Mouse (Mus musculus): ENCODE data around the gene Cdk18. TPM values are rescaled to one million over a fixed set of nuclear protein-coding genes. Genes with fewer than 3 reads are reported as not detected.

The Cdk18 gene
- polyA plus RNA-seq, 1 experiment: 1.3 TPM

DNA sequence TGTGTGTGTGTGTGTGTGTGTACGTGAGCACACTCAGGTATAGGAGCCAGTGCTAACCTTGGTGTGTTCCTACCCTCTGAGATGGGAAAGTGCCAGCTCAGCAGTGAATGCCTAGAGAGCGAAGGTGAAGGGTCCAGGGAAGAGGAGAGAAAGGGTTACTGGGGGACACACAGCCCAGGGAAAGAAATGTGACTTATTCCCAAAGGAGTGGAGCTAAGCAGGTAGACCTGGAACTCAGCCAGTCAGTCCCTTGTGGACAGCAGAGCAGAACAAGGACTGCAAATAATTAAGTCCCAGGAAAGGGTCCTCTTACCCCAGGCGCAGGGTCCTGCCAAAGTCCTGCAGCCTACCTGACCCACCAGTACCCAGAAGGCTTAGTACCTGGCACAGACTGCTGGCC lies 2.6 kb downstream of the Cdk18 start:
- no peak for TF ChIP-seq CTCF (IDR thresholded peaks at IDR 0.05; ENCODE audit: borderline replicate concordance, extremely low read depth, insufficient read depth, insufficient read length)
- TF ChIP-seq POLR2A (IDR thresholded peaks at IDR 0.05; ENCODE audit: borderline replicate concordance, extremely low read depth, insufficient read depth, insufficient read length, poor library complexity, severe bottlenecking): no peak
- no peak for DNase-seq (ENCODE audit: low read depth)

DNA sequence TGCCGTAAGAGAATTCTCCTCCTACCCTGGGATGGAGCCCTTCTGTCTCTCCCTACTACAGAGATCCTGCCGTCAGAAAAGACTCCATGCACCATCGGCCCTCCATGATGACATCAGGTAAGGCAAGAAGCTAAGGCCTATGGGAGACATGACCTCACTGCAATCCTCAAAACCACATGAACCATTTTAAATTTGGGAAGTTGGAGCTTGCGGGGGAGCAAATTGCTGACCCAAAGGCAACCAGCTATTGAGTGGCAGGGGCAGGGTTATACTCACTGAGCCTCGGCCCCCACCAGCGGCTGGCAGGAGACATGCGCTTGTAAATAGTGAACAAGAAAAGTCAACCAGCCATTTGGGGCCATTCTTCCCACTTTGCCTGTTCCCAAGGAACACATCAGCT lies 3.9 kb downstream of the Cdk18 start:
- TF ChIP-seq POLR2A (IDR thresholded peaks at IDR 0.05; ENCODE audit: borderline replicate concordance, extremely low read depth, insufficient read depth, insufficient read length, poor library complexity, severe bottlenecking) (no peak), CTCF (IDR thresholded peaks at IDR 0.05; ENCODE audit: borderline replicate concordance, extremely low read depth, insufficient read depth, insufficient read length) (no peak)
- DNase-seq (ENCODE audit: low read depth): no peak

DNA sequence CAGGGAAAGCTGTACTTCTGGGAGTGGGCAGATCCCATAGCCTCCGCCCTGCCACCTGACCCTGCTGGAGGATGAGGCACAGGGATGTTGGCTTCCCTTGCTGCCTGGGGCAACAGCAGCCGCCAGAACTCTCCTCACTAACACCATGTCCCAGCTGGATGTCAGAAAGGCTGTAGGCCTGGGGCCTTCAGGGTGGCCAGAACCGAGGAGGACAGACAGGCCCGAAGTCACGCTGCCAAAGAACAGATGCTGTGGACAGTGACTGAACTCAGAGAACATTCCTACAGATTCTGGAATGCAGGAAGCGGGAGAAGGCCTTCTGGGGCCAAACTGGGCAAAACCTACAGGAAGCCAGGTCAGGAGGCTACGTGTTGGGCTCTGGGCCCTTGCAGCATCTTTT lies 11.2 kb downstream of the Cdk18 start:
- no peak for DNase-seq (ENCODE audit: low read depth)
- TF ChIP-seq CTCF (IDR thresholded peaks at IDR 0.05; ENCODE audit: borderline replicate concordance, extremely low read depth, insufficient read depth, insufficient read length) (no peak), POLR2A (IDR thresholded peaks at IDR 0.05; ENCODE audit: borderline replicate concordance, extremely low read depth, insufficient read depth, insufficient read length, poor library complexity, severe bottlenecking) (no peak)

DNA sequence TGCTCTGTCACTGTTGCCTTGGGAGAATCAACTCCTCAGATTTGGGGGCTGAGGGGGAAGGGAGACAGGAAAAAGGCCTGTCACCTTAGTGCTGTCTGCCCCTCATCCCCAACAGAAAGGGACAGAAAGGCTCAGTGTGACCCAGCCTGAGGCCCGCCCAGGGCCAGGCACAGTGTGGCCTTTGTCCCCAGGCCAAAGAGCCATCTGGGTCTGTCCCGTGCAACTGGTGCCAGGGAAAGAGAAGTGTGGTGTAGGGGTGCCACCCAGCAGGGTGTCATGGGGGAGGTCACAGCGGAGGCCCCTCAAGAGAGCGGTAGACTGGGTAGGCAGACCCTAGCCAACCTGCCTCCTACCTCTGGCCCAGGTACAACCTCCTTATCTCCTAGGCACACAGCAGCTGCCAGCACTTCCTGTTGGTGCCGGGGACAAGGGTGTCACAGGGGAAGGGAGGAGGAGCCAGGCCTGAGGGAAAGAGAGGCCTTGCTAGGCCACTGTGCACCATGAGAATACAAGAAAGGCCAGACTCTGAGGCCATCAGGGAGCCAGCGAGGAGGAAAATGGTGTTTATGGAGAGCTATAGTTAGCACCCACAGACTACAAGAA lies 13.6 kb downstream of the Cdk18 start:
- TF ChIP-seq POLR2A (IDR thresholded peaks at IDR 0.05; ENCODE audit: borderline replicate concordance, extremely low read depth, insufficient read depth, insufficient read length, poor library complexity, severe bottlenecking) (no peak), CTCF (IDR thresholded peaks at IDR 0.05; ENCODE audit: borderline replicate concordance, extremely low read depth, insufficient read depth, insufficient read length) (no peak)
- no peak for DNase-seq (ENCODE audit: low read depth)

DNA sequence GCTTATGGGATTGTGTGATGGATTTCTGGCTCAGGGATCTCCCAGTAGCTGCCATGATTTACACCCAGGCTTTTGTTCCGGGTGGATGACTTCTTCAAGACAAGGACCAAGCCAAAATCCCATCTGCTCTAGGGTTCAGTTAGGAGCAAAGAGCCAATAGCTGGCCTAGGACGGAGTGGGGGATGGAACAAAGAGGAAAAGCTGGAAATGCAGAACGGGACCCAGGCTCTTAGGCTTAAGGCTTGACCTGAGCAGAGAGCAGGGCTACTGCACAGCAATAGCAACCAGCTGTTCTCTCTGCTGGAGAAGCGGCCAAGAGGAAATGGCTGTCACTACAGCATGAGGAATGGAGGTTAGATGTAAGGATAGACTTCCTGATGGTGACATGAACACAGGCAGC lies 14.2 kb downstream of the Cdk18 start:
- no peak for DNase-seq (ENCODE audit: low read depth)
- TF ChIP-seq POLR2A (IDR thresholded peaks at IDR 0.05; ENCODE audit: borderline replicate concordance, extremely low read depth, insufficient read depth, insufficient read length, poor library complexity, severe bottlenecking) (no peak), CTCF (IDR thresholded peaks at IDR 0.05; ENCODE audit: borderline replicate concordance, extremely low read depth, insufficient read depth, insufficient read length) (no peak)

DNA sequence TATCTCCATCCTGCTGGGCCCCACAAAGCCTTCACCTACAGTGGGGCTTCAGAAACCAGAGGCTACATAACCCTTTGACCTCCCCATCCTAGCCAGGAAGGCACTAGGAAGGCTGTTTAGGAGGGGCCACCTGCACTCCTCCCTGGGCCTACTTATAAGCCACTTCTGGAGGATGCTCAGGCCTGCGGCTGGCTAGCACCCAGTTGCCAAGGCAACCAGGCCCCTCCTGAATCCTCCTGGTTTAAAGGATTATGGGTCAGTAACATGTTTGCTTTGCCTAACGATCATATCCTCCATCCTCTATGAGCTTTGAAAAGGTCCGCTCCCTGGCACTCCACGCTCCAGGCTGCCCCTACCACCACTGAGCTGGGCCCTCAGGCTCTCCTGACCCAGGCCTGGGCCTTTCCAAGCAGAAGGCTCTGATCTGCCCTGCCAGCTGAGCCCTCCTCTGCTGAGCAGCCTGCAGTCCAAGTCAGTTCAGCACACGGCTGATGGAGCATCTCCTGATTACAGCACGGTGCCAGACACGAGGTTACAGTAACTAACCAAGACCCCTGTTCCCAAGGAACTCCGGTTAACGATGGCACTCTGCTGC lies 16.0 kb downstream of the Cdk18 start:
- peak; percentile 78 for DNase-seq (ENCODE audit: low read depth)
- TF ChIP-seq CTCF (IDR thresholded peaks at IDR 0.05; ENCODE audit: borderline replicate concordance, extremely low read depth, insufficient read depth, insufficient read length): no peak
- TF ChIP-seq POLR2A (IDR thresholded peaks at IDR 0.05; ENCODE audit: borderline replicate concordance, extremely low read depth, insufficient read depth, insufficient read length, poor library complexity, severe bottlenecking): no peak

DNA sequence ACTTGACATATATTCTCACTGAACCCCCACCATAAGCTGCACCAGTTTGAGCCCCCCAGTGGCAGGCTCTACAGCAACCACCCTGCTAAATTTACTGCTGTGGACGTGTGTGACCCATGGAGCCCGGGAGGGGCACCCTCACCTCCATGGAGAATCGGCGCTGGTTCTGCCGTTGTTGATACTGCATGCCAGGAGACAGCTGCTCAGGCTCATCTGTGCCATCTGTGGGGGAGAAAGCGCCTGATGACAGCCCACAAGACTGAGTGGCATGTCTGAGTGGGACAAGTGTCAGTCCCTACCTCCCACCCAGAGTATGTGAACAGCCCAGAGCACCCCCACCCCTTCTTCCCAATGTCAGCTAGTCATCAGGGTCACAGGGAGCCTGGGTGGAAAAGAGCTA lies 17.6 kb downstream of the Cdk18 start:
- no peak for TF ChIP-seq CTCF (IDR thresholded peaks at IDR 0.05; ENCODE audit: borderline replicate concordance, extremely low read depth, insufficient read depth, insufficient read length)
- no peak for TF ChIP-seq POLR2A (IDR thresholded peaks at IDR 0.05; ENCODE audit: borderline replicate concordance, extremely low read depth, insufficient read depth, insufficient read length, poor library complexity, severe bottlenecking)
- peak; percentile 63 for DNase-seq (ENCODE audit: low read depth)

DNA sequence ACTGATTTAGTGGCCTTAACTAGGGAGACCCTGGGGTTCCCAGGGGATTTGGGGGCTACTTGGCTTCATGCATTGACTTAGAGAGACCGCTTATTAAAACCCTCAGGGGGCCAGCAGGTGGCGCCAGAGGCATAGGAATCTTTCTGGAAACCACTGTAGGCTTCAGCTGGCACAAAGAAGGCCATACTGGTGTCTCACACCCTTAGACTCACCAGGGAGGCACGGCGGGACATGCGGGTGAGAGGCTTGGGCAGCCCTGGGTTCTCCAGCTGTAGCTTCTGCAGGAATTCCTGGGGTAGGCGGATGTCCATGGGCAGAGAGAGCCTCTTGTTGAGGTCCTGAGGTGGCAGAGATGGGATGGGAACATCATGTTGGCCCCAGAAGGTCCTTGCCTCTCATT lies 18.2 kb downstream of the Cdk18 start:
- TF ChIP-seq CTCF (IDR thresholded peaks at IDR 0.05; ENCODE audit: borderline replicate concordance, extremely low read depth, insufficient read depth, insufficient read length): peak; percentile 86
- no peak for TF ChIP-seq POLR2A (IDR thresholded peaks at IDR 0.05; ENCODE audit: borderline replicate concordance, extremely low read depth, insufficient read depth, insufficient read length, poor library complexity, severe bottlenecking)
- peak; percentile 94 for DNase-seq (ENCODE audit: low read depth)

DNA sequence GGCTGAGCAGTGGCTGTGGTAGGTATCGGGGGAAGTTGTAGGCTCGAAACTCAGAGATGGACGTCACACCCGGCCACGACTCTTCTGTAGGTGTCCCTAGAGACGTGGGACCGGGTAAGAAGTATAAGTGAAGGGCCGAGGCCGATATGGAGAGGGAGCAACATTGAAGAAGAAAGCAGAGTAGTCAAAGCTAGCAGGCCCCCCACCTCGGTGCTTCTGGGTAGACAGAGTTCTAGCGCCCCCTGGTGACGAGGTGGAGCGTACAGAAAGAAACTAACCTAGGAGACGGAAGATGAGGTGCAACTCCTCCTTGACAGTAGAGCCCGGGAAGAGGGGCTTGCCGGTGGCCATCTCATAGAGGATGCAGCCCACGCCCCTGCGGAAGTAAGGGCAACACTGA lies 22.9 kb downstream of the Cdk18 start:
- peak; percentile 74 for DNase-seq (ENCODE audit: low read depth)
- peak; percentile 80 for TF ChIP-seq CTCF (IDR thresholded peaks at IDR 0.05; ENCODE audit: borderline replicate concordance, extremely low read depth, insufficient read depth, insufficient read length)
- no peak for TF ChIP-seq POLR2A (IDR thresholded peaks at IDR 0.05; ENCODE audit: borderline replicate concordance, extremely low read depth, insufficient read depth, insufficient read length, poor library complexity, severe bottlenecking)

DNA sequence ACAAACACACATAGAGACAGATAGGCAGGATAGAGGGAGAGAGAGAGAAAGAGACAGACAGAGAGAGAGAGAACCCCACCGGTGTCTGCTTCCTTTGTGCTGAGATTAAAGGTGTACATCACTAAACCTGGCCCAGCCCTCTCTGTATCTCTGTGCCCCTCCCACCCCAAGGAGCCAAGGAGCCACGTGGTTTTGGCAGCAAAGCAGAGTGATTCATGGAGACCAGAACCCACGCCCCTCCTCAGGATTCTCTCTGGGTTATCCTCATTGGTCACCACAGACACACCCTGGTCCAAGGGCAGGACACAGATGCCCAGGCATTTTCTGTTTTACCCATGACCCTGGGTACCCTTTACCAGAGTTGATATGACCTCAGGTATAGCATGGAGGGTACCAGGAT lies 26.4 kb downstream of the Cdk18 start:
- no peak for DNase-seq (ENCODE audit: low read depth)
- TF ChIP-seq CTCF (IDR thresholded peaks at IDR 0.05; ENCODE audit: borderline replicate concordance, extremely low read depth, insufficient read depth, insufficient read length) (no peak), POLR2A (IDR thresholded peaks at IDR 0.05; ENCODE audit: borderline replicate concordance, extremely low read depth, insufficient read depth, insufficient read length, poor library complexity, severe bottlenecking) (no peak)

DNA sequence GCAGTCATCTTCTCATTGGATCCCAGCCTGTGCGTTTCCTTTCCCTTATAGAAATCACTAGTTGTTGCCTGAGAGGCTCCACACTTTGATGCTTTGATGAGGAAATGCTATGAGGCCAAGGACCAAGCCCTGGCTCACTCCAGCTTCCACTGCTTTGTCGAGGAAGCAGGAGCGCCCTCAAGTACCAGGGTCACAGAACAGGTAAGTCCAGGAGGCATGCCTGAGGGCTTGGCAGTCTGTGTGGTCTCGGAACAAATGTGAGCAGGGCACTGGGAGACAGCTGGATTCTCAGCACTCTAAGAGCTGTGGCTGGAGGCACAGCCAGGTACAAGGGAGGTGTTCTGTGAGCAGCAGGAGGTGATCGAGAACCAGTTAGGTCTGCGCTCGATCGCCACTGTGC lies 27.1 kb downstream of the Cdk18 start:
- no peak for TF ChIP-seq POLR2A (IDR thresholded peaks at IDR 0.05; ENCODE audit: borderline replicate concordance, extremely low read depth, insufficient read depth, insufficient read length, poor library complexity, severe bottlenecking)
- no peak for TF ChIP-seq CTCF (IDR thresholded peaks at IDR 0.05; ENCODE audit: borderline replicate concordance, extremely low read depth, insufficient read depth, insufficient read length)
- no peak for DNase-seq (ENCODE audit: low read depth)

DNA sequence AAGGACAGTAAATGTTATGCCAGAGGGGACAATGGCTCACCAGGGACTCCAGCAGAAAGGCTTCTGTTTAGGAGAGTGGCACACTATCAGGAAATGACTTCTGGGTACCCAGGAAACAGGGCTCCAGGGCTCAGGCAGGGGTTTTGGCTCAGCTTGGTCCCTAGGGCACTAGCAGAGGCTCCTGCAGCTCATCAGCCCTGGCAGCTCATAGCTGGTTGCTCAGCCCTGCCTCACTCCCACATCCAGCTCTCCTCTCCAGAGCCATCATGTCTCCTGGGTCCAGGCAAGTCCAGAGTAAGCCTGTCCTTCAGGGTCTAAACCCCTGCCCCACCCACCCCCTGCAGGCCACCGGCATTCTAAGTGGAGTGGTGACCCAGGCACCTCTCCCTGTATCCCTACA lies 28.1 kb downstream of the Cdk18 start:
- TF ChIP-seq CTCF (IDR thresholded peaks at IDR 0.05; ENCODE audit: borderline replicate concordance, extremely low read depth, insufficient read depth, insufficient read length) (no peak), POLR2A (IDR thresholded peaks at IDR 0.05; ENCODE audit: borderline replicate concordance, extremely low read depth, insufficient read depth, insufficient read length, poor library complexity, severe bottlenecking) (no peak)
- DNase-seq (ENCODE audit: low read depth): no peak
